Mouse (Mus musculus) testis, adult 2 months (tissue): ENCODE data around the gene Smim10l1. TPM values are rescaled to one million over a fixed set of nuclear protein-coding genes. Genes with fewer than 3 reads are reported as not detected.
A peak's percentile ranks its signal among the peaks of the same experiment; 100 is the strongest.

Experiments
- H3K27ac ChIP-seq: fragments of 200-500 bp; 2 replicates; pipeline ENCODE4 v1.5.1; 2012; ENCODE audit warnings: low read depth, low read length; ENCODE audit not compliant: control insufficient read depth, insufficient read depth
- H3K27me3 ChIP-seq: fragments of 200-500 bp; 2 replicates; pipeline ENCODE4 v1.6.1; 2012; ENCODE audit warnings: mild to moderate bottlenecking, low read length, moderate library complexity; ENCODE audit not compliant: control insufficient read depth, insufficient read depth
- H3K36me3 ChIP-seq: fragments of 200-500 bp; 2 replicates; pipeline ENCODE4 v1.6.1; 2012; ENCODE audit warnings: mild to moderate bottlenecking, low read length; ENCODE audit not compliant: control insufficient read depth, insufficient read depth
- H3K4me1 ChIP-seq: fragments of 200-500 bp; 2 replicates; pipeline ENCODE4 v1.6.1; 2012; ENCODE audit warnings: low read length; ENCODE audit not compliant: control insufficient read depth, insufficient read depth
- H3K4me3 ChIP-seq: fragments of 200-500 bp; 2 replicates; pipeline ENCODE4 v1.5.1; 2012; ENCODE audit warnings: low read depth, mild to moderate bottlenecking, low read length, moderate library complexity, mixed read lengths; ENCODE audit not compliant: control insufficient read depth
- CTCF ChIP-seq: fragments of 200-500 bp; IDR thresholded peaks from 2 replicates; pipeline ENCODE4 v1.5.1; 2012; ENCODE audit warnings: low read depth, mild to moderate bottlenecking, inconsistent platforms, low read length, moderate library complexity; ENCODE audit not compliant: control insufficient read depth, insufficient read depth, insufficient replicate concordance
- POLR2A ChIP-seq: fragments of 200-500 bp; IDR thresholded peaks from 2 replicates; pipeline ENCODE4 v1.6.1; 2012; ENCODE audit warnings: low read depth, mild to moderate bottlenecking, inconsistent platforms, low read length, moderate library complexity; ENCODE audit not compliant: control insufficient read depth
- polyA plus RNA-seq: library from polyadenylated mRNA; depleted of rRNA; stranded (reverse); fragments of >200 nt; gene quantifications from 2 replicates; pipeline ENCODE4 v1.2.3, GENCODE M21; 2012; rRNA removed

Smim10l1 gene
- 8.2 and 8.8 TPM in 2 replicates for polyA plus RNA-seq

DNA sequence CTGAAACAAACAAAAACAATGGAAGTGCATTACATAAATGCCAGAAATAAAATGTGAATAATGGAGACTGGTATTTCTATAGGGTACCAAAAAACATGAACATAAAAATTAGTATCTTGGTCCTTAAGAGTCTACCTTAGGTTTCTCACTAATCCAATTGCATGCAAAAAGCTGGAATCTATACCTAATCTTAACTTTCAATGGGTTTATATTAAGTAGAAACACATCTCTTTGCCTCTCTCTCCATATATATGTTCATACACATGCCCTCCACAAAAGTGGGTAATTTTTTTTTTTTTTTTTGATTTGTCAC is at the start of gene Smim10l1:
Smim10l1 (plus strand) TSS at position 301 of the 313 bp plus-strand sequence.
- TF ChIP-seq CTCF = no peak
- TF ChIP-seq POLR2A = no peak
- peak within 1 kb of the TSS; percentile 98 for H3K27ac ChIP-seq
- no peaks in the 10 kb centered on the region for H3K4me1 ChIP-seq
- no peaks in the 10 kb centered on the region for H3K27me3 ChIP-seq
- H3K36me3 ChIP-seq = no peaks in the 10 kb centered on the region
- peak within 1 kb of the TSS; percentile 95 for H3K4me3 ChIP-seq

GRCm38 (mm10) chr6:133055716-133056115 is 49.0 kb upstream of the Smim10l1 start, which contains the start of gene Tas2r140:
TSS of gene Tas2r140 (minus strand) at chr6:133055816.
- H3K27me3 ChIP-seq = no peaks in the 10 kb centered on the region
- no peak for TF ChIP-seq CTCF
- TF ChIP-seq POLR2A = no peak
- H3K4me1 ChIP-seq = no peaks in the 10 kb centered on the region
- H3K27ac ChIP-seq = no peak within 1 kb of the TSS
- H3K36me3 ChIP-seq = no peaks in the 10 kb centered on the region
- no peak within 1 kb of the TSS for H3K4me3 ChIP-seq

GRCm38 (mm10) chr6:133092226-133092625 is 12.5 kb upstream of the Smim10l1 start:
- Histone ChIP-seq H3K4me3 (no peak overlapping the region), H3K4me1 (no peaks in the 10 kb centered on the region), H3K36me3 (no peaks in the 10 kb centered on the region), H3K27ac (no peak overlapping the region), H3K27me3 (no peaks in the 10 kb centered on the region)
- no peak for TF ChIP-seq POLR2A
- no peak for TF ChIP-seq CTCF

- H3K4me3 ChIP-seq = no peak overlapping the region
- H3K27ac ChIP-seq = no peak overlapping the region
- no peaks in the 10 kb centered on the region for H3K27me3 ChIP-seq
- TF ChIP-seq CTCF (no peak), POLR2A (no peak)
- H3K36me3 ChIP-seq = no peaks in the 10 kb centered on the region
- no peaks in the 10 kb centered on the region for H3K4me1 ChIP-seq
Observed at GRCm38 (mm10) chr6:133102430-133102829, 2.3 kb upstream of the Smim10l1 start.

- H3K27me3 ChIP-seq = no peaks in the 10 kb centered on the region
- H3K4me3 ChIP-seq = peak overlapping the region; percentile 95
- no peaks in the 10 kb centered on the region for H3K36me3 ChIP-seq
- TF ChIP-seq POLR2A = peak; percentile 79
- no peak for TF ChIP-seq CTCF
- peak overlapping the region; percentile 98 for H3K27ac ChIP-seq
- H3K4me1 ChIP-seq = no peaks in the 10 kb centered on the region
Observed at GRCm38 (mm10) chr6:133104922-133105859, 482 bp downstream of the Smim10l1 start.

Other genes starting within 250 kb of the Smim10l1 start
- not detected in 2 replicates for gene Tas2r116, start 249.5 kb upstream of the Smim10l1 start, polyA plus RNA-seq
- not detected in 2 replicates for gene Tas2r110, start 236.9 kb upstream of the Smim10l1 start, polyA plus RNA-seq
- not detected in 2 replicates for gene Tas2r113, start 211.9 kb upstream of the Smim10l1 start, polyA plus RNA-seq
- gene Tas2r125, start 195.3 kb upstream of the Smim10l1 start, polyA plus RNA-seq = not detected in 2 replicates
- not detected in 2 replicates for gene Tas2r129, start 153.8 kb upstream of the Smim10l1 start, polyA plus RNA-seq
- not detected in 2 replicates for gene Tas2r131, start 147.0 kb upstream of the Smim10l1 start, polyA plus RNA-seq
- gene Tas2r109, start 123.9 kb upstream of the Smim10l1 start, polyA plus RNA-seq = not detected in 2 replicates
- gene Tas2r103, start 67.8 kb upstream of the Smim10l1 start, polyA plus RNA-seq = not detected in 2 replicates
- gene Tas2r140, start 49.1 kb upstream of the Smim10l1 start, polyA plus RNA-seq = not detected in 2 replicates
- not detected in 2 replicates for gene 5530400C23Rik, start 187.3 kb downstream of the Smim10l1 start, polyA plus RNA-seq